Mouse (Mus musculus): ENCODE results near the gene Marc1.
A peak's percentile ranks its signal among the peaks of the same experiment; 100 is the strongest.

Gene Marc1

GRCm38 (mm10) chr1:184824439-184824851 is 13.3 kb upstream of the Marc1 start:
- peak; percentile 82 for DNase-seq (ENCODE audit: extremely low read depth, insufficient read length, low spot score)

DNA sequence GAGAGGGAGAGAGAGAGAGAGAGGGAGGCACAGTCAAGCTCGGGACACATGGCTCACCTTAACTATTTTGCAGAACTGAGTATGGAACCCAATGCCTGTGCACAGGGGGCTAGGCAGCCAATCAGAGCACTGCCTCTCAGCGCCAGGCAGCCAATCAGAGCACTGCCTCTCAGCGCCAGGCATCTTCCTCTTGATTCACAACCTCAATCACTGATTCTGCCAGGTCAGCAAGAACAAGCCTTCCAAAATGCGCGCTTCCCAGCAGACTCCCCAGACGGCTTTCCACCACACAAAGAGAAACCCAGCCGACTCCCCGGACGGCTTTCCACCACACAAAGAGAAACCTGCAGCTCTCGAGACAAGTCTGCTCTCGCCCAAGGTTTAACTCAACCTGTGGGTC is 11.6 kb upstream of the Marc1 start:
- DNase-seq (ENCODE audit: extremely low read depth, insufficient read length, low spot score) = no peak

DNA sequence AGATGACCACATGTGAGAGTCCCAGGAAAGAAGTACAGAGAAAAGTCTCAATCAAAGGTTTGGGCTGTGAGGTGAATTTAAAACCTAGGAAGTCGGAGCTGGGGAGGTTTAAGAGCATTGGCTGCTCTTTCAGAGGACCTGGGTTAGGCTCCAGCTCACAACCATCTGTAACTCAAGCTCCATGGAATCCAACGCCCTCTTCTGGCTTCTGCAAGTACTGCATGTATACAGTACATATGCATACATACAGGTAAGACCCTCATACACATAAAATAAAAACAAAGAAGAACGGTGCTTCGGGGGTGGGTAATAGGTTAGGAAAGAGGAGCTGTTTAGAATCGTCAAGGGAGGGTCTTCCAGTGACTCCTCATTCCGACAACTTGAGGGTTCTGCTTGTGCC is 6.7 kb upstream of the Marc1 start:
- DNase-seq (ENCODE audit: extremely low read depth, insufficient read length, low spot score) = no peak

DNA sequence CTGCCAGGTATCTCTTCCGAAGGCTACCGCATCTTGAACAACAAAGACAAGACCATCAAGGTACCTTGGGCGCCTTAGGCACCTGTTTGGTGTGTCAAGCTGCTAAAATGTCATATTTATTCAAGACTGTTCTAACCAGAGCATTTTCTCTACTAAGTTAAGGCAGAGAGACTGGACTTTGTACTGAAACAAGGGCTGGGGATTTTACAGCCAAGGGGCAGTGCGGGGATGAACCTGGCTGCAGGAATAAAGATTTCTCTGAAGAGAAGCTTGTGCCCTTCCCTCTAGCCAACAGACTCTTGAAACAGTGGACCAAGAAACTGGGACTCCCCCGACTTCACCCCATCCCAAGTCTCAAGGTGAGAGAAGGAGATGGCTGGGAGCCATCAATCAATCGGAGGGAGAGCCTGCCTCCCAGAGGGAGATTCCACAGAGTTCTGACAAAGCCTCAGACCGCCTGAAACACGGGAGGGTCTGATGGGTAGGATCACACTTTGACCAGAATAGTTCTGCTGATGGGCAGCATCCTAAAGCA is 670 bp upstream of the Marc1 start:
- no peak for DNase-seq (ENCODE audit: extremely low read depth, insufficient read length, low spot score)

GRCm38 (mm10) chr1:184809578-184810001 is 1.5 kb downstream of the Marc1 start:
- DNase-seq (ENCODE audit: extremely low read depth, insufficient read length, low spot score) = no peak

- DNase-seq (ENCODE audit: extremely low read depth, insufficient read length, low spot score) = peak; percentile 85
Observed at GRCm38 (mm10) chr1:184808418-184809012, 2.6 kb downstream of the Marc1 start.

- DNase-seq (ENCODE audit: extremely low read depth, insufficient read length, low spot score) = peak; percentile 64
Observed at GRCm38 (mm10) chr1:184807627-184808417, 3.3 kb downstream of the Marc1 start.

DNA sequence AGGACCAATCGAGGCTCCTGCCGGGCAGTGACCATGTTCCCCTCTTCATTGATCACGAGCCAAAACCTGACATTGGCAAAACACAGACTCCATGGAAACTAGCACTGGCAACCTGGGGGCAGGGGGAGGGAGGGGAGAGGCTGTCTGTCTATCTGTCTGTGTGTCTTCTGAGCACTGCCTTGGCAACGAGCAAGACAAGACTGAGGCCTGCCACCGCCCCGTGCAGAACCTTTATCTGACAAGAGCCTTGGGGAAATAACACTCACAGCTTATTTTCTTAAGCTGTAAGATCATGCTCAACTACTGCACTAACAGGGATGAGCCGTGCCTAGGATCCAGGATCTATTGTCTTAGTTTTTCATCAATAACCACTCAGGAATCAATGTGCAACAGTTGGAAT is 4.0 kb downstream of the Marc1 start:
- DNase-seq (ENCODE audit: extremely low read depth, insufficient read length, low spot score) = no peak

DNA sequence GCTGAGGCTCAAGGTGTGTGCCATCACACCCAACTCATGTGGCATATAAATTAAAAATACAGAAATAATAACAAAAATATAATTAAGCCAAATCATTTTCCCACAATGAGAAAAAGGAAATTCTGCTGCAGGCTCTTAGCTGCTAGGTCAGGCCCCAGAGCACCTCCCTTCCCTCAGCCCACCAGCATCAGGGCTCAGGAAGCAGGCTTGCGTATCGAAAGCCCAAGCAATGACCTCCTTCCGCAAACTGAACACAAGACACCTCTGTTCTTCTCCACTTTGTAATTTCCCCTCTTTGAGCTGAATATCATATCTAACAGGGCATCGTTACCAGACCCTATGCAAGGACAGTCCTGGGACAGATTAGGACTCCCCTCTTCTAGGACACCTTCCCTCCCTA is 5.4 kb downstream of the Marc1 start:
- no peak for DNase-seq (ENCODE audit: extremely low read depth, insufficient read length, low spot score)

DNA sequence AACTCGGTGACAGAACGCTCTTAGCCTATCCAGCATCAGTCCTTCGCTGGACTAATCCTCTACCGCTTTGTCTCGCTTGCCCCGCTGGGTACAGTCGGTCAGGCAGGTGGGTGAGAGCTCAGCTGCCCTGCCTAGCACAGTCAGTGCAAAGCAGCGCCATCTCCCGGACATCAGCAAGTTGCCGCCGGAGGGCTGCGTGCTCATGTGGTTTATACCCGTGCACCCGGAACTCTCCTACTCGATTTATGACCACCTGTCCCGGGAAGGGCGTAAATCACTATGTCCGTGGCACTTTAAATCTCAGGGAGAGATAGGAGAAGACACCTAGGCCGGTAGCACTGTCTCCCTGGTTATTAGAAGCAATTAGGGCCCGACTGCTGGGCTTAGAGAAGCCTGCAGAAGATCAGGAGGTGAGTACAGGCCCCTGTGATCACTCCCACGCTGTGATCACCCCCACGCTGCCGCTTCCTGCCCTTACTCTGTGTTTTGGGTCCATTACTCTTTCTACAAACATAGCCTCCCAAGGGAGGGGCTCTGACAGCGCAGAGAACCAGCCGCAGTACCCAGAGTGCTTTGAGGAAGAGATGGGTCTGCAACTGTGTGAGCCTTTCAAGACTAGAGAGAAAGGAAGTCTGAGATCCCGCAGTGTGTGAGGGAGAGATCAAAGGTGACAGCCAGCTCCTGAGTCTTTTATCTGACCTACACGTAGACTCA is 17.8 kb downstream of the Marc1 start:
- no peak for DNase-seq (ENCODE audit: extremely low read depth, insufficient read length, low spot score)

- DNase-seq (ENCODE audit: extremely low read depth, insufficient read length, low spot score) = no peak
Observed at GRCm38 (mm10) chr1:184791109-184791508, 20.0 kb downstream of the Marc1 start.

DNA sequence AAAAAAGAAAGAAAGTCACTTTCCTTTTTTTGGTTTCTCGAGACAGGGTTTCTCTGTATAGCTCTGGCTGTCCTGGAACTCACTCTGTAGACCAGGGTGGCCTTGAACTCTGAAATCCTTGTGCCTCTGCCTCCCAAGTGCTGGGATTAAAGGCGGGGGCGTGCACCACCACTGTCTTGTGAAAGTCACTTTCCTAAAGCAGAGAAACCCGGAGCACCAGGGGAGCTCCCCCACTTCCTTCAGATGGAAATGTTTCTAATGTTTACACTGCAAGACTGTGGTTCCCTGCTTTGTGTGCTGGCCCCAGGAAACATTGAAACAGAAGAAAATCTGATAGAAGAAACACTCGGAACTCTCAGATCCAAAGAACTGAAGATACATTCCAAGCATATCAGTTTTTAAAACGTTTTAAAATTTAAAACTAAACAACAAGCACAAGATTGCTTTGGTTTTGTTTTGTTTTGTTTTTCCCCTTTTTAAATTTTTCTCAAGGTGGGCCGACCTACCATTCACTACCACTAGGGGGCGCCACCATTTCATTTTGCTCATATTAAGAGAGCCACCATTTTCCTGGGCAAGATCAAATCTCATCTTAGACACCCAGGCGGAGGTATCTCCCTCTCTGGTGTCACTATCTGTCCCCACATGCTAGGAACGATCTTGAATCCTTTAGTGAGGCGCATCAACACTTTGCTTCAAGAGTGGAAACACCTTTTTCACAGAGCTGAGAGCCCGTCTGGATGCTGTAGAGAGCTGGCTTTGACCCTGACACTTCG is 24.5 kb downstream of the Marc1 start:
- DNase-seq (ENCODE audit: extremely low read depth, insufficient read length, low spot score) = no peak

GRCm38 (mm10) chr1:184783641-184784040 is 27.5 kb downstream of the Marc1 start:
- no peak for DNase-seq (ENCODE audit: extremely low read depth, insufficient read length, low spot score)

DNA sequence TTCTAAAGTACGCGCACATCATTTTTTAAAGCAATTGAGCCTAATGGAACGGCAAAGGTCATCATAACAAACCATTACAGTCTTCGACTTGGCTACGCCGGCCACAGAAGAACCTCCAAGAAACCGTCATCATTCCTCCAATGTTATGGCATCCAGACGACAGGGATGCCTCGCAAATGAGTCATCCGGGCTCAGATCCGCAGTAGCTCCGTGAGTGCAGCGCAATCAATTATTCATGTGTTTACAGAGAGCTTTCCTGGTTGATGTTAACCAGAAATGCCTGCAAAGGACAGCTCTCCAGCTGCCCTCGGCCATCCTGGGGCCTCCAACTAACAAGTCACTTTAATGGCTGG is 29.0 kb downstream of the Marc1 start:
- peak; percentile 61 for DNase-seq (ENCODE audit: extremely low read depth, insufficient read length, low spot score)

DNA sequence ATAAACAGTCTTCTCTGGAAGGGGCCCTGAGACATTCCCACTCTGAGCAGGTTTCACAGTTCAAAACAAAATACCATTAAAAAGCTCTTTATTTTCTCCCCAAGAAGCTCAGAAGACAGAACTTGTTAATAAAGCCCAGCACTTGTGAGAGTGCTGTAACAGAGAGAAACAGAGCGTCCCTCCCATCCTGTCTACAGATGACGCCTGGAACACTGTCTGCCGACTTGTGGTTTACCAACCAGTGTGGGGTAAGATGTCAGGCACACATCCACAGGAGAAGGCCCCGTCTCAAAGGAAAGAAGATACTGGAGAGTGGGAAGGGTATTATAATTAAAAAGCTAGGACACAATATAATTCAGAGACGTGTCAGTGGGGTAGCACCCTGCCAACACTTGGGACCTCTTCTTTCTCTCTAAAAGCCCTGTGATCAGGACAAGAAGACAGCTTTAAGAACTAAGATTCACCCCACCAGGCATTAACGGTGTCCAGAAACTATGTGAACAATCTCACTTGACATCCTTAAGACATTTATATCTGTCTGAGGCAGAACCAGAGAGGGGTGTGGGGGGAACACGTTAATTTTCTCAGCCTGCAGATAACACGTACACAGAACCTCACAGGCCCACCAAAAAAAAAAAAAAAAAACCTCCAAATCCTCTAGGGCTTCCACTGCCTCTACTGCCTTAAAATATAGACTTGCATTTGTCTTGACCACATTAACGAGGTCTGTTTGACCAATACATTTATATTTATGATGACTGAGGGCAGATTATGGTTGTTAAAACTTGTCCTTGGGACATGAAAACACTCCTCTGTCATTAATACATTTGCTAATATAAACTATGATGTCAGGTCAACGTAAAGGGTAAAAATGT is 29.6 kb downstream of the Marc1 start:
- DNase-seq (ENCODE audit: extremely low read depth, insufficient read length, low spot score) = no peak

GRCm38 (mm10) chr1:184778157-184778556 is 33.0 kb downstream of the Marc1 start:
- DNase-seq (ENCODE audit: extremely low read depth, insufficient read length, low spot score) = no peak

DNA sequence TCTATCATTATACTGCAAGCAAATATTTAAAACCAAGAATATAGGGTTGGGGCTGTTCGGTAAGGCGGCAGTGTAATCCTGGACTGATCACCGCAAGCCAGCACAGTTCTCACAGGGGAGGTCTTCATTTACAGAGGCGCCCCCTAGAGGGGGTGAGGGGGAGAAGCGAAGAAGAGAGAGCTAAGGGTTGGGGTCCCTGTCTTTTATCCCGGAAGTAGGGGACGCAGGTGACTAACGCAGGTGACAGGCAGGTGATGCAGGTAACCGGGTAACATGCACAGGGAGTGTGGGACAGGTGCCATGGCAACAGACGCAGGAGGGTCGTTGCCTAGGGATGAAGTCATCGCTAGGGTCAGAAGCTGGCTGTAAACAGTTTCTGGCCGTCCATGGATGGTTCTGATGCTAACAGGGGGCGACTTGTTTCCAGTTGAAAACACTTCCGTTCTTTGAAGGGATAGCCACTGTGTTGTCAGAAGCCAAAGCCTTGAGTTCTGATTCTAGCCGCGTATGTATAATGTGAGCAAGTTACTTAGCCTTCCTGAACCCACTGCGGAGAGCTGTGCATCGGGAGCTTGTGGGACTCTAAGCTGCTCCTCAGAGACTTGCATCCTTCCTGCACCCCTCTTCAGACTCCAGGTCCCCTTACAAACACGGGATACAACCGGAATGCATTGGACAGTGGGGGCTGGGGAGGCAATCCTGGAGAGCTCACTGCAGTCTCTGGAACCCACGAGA is 33.9 kb downstream of the Marc1 start:
- DNase-seq (ENCODE audit: extremely low read depth, insufficient read length, low spot score) = no peak

- no peak for DNase-seq (ENCODE audit: extremely low read depth, insufficient read length, low spot score)
Observed at GRCm38 (mm10) chr1:184775289-184775688, 35.8 kb downstream of the Marc1 start.

DNA sequence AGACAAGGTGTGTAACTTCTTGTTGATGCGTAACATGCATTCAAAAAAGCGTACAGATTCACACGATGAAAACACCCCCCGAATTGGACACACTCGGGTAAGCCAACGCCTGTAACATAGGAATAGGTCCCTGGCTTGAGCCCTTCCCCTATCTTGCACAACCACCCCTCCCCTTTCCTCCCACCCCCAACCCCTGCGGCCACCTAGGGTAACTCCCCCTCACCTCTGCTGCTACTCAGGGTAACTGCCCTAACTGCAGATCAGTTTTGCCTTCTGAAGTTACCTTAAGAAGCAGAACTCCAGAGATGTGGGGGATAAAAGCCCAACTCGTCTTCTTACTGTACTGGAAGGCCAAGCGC is 39.2 kb downstream of the Marc1 start:
- DNase-seq (ENCODE audit: extremely low read depth, insufficient read length, low spot score) = no peak
